Mouse (Mus musculus) gonadal fat pad, adult 2 months (tissue): ENCODE measurements around the gene D630039A03Rik. TPM values are rescaled to one million over a fixed set of nuclear protein-coding genes. Genes with fewer than 3 reads are reported as not detected.
"Not testable (repeated sequence)": the region's sequence is repeated elsewhere in the genome, so short reads cannot be mapped to it uniquely, and the experiment has no call there.

ENCODE experiments used
- DNase-seq: peaks from one replicate; pipeline ENCODE4 v3.0.0-alpha.2; 2012; ENCODE audit warnings: low read depth
- polyA plus RNA-seq: library from polyadenylated mRNA; depleted of rRNA; stranded (reverse); fragments of >200 nt; gene quantifications from 2 replicates; pipeline ENCODE4 v1.2.3, GENCODE M21; 2012; rRNA removed

D630039A03Rik gene
- polyA plus RNA-seq, 1 experiment: 6.5 TPM

DNA sequence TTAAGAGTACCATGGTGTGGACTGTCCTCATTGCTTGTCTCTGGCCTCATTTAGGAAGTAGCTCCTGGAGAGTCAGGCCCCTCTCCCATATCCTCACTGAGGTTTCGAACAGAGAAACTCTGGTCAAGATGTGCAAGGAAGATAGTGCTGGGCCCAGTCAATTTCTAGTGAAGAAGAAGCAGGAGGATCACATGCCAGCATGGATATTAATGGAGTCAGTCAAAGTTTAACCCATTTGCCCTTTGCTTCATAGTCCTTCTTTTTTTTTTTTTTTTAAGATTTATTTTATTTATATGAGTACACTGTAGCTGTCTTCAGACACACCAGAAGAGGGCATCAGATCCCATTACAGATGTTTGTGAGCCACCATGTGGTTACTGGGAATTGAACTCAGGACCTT is 27.1 kb downstream of the D630039A03Rik start:
- not testable (repeated sequence) for DNase-seq

GRCm38 (mm10) chr4:57888246-57888645 is 27.9 kb downstream of the D630039A03Rik start:
- no peak for DNase-seq

DNA sequence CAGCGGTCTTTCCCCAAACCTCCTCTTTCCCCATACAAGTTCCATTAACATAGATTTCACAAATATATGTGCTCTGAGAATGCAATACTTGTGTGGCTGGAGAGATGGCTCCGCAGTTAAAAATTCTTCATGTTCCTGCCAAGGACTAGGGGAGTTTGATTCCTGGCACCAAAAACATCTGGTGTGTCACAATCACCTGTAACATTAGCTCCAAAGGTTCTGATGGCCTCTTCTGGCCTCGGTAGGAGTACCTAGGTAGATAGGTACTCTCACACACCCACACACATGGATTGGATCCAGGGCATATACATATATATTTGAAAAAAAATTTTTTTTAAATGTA is 29.2 kb downstream of the D630039A03Rik start:
- DNase-seq: no peak

DNA sequence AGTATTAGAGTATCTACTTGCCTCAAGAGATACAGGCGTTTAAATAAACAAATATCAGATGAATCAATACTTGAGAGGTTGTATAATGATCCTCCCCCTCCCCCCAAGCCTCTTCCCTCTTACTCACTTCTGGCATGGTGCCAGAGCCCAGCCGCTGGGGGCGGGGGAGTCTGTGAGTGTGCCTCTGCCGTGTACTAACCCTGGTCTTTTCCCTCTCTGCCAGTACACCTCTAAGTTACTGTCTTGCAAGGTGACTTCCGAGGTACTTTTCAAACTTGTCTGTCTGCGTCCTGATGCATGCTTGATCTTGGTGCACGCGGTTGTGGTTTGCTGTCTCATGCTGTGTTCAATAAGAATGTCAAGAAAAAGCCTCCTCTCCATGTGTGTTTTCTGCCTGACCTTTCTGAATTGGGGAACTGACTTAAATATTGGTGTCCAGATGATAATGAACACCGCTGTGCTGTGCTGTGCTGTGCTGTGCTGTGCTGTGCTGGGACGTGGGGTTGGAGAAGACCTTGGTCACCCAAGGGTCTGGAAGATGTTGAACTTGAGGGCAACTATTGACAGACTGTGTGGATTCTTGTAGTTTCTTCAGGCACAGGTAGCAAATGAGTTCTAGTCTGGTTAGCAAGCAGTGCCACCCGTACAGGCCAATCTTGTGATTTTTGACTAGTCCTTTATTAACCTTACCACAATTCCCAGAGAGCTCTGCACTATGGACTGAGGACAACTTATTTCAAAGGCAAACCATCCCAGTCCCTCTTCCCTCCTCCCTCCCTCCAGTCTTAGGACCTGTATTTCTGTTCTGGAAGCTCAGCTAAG is 29.8 kb downstream of the D630039A03Rik start:
- DNase-seq: no peak

- DNase-seq: no peak
Measured at GRCm38 (mm10) chr4:57885186-57885585, 30.9 kb downstream of the D630039A03Rik start.

- DNase-seq: no peak
Measured at GRCm38 (mm10) chr4:57884511-57884910, 31.6 kb downstream of the D630039A03Rik start.

- no peak for DNase-seq
Measured at GRCm38 (mm10) chr4:57883520-57884421, 32.3 kb downstream of the D630039A03Rik start.

DNA sequence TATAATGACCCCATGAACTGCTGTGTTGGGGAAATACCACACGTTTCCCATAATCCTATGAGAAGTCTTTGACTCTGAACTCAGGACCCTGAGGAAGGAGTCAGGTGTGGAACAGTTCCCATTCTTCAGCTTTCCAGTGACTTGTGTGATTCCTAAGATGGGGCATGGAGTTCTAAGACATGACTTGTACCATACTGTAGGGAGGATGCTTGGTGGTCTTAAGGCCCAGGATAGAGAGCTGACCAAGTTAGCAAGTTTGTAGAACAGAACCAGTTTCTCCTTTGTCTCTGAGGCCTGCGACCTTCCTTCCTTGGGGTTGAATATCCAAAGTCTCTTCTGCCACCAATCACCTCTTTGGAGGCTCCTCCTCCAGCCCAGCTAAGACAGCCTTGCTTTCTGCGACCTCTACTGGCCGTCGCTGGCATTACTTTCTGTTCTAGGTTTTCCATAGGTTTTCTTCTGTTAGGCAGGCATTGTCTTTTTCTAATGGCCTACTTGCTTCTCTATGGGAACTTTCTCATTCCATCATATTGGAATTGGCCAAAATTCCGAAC is 36.2 kb downstream of the D630039A03Rik start:
- DNase-seq: no peak

- DNase-seq: no peak
Measured at GRCm38 (mm10) chr4:57879137-57879536, 37.0 kb downstream of the D630039A03Rik start.

DNA sequence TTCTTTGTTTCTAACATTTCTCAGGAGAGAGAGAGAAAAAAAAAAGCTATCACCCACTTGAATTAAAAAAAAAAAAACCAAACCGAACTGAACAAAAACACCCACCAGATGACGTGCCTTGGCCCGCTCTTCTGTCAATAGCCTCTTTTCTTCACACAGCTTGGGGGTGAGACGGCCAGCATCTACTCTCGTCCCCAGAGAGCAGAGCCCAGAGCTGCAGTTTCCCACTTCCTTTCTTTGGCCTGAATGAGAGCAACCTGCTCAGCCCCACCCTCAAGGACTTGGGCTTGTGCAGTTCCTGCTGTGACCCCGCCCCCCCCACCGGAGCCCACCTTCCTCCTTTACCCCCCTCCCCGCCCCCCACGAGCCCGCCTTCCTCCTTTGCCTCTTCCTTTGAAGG is 48.6 kb downstream of the D630039A03Rik start:
- DNase-seq: no peak

DNA sequence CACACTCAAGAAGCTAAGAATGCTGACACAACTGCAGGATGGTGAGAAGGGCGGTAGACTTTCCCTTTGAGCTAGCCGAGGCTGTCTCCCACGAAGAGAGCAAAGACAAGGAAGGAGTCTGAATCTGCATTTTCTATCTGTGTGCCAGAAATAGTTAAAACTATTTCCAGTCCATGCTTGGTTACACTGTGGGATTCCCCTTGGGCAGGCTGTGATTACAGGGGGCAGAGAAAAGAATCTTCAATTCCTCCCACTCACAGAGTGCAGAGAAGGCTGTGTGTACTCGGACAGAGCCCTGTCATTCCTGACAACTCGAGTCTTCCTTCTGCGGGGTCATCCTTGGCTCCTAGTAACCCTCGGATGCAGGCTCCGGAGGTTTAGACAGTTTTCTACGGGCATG is 49.1 kb downstream of the D630039A03Rik start:
- DNase-seq: no peak

GRCm38 (mm10) chr4:57866088-57866487 is 50.0 kb downstream of the D630039A03Rik start:
- DNase-seq: no peak

DNA sequence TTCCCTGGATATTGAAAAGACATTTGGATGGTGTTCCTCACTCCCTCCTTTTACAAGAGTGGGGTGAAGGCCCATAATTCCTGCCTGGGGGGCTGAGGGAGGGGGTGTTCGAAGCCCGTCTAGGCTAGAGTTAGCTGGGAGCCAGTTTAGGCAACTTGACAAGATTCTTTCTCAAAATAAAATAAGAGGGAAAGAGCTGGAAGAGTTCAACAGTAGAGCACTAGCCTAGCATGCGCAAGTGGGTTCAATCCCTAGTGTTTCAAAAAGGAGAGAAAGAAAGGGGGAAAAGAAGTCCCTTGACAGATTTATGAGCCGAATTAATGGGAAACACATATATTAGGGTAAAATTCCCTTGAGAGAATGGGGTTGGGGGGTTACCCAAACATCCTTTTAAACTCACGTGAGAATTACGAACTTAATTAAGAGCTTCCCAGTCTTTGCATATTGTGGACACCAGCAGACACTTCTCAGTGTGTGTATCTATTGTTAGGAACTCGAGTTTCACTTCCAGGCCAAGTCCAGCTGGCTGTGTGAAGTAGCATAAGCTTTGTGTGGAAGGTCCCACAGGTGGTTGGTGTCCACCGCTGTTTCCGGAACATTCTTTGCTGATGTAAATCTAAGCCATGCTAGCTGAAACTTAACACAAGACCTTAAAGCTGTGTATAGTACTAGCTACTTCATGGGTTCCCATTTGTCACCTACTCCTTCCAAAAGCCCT is 53.7 kb downstream of the D630039A03Rik start:
- no peak for DNase-seq

DNA sequence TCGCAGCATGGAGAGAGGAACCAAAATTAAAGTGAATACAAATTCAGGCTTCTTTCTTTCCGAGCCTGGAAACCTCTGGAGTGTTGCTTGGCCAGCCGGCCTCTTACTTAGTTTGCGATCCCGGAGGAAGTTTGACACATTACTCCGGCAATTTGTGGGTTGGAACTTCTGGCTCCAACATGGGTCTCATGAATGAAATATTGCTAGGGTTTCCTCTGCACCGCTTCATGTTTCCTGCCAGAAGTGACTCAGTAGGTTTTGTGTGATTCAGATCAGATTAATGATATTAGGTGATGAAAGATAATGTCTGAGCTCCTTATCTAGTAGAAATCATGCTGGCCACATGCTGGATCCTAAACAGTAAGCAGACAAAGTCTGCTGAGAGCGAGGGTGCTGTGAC is 54.2 kb downstream of the D630039A03Rik start:
- DNase-seq: no peak

DNA sequence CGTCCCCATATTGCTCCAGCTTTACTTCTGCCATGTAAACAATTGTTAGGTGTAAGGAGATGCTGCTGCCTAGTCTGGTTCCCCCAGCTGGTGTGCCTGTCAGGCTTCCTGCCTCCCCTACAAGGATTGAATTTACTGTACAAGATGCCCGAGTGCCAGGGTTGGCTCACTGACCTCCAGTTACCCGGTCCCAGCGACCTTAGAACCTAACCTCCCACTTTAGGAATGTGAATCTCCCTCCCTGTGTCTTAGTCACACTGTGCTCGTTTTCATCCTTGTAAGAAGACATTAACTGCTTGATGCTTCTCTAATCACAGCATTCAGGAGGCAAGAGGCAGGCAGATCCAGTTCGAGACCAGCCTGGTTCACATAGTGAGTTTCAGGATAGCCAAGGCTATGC is 54.9 kb downstream of the D630039A03Rik start:
- DNase-seq: no peak

DNA sequence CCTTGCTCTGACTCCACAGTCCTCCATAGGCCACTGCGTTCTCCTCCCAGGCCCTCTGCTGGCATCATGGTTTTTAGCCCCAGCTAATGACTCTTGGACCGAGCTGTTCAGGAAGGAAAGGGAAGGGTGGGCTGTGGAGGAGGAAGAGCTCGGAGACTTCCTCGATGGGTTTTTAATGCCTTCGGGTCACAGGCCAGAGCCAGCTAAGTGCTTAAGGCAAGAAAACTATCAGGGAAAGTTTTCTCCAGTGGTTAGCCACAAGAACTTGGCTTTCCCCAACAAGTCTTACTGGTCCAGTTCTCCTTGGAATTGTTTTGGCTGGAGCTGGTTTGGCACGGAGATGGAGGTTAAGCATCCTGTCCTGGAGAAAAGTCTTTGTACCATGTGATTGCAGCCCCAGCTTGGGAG is 55.9 kb downstream of the D630039A03Rik start:
- no peak for DNase-seq

Other genes with a start within 250 kb of the D630039A03Rik start
- gene Akap2, start 198.6 kb downstream of the D630039A03Rik start, polyA plus RNA-seq: 35.1 and 58.6 TPM in 2 replicates
- 169 and 174 TPM in 2 replicates for gene Txn1, start 40.1 kb upstream of the D630039A03Rik start, polyA plus RNA-seq
- gene Txndc8, start 92.8 kb upstream of the D630039A03Rik start, polyA plus RNA-seq: 0.28 and 0.89 TPM in 2 replicates